Mouse (Mus musculus) bone marrow, adult 2 months (tissue): ENCODE measurements at regions not wholly inside any gene's neighbourhood (a gene's known extent, or its start where the extent isn't known, plus 50 kb on each side); places are given as distances from the start of the nearest gene placed in this dataset.

Experiments used
- CTCF ChIP-seq: fragments of 200-500 bp; IDR thresholded peaks from 2 replicates; pipeline ENCODE4 v1.5.1; 2011; ENCODE audit warnings: low read length, control low read depth; ENCODE audit not compliant: control insufficient read depth, insufficient read depth
- POLR2A ChIP-seq: fragments of 200-500 bp; IDR thresholded peaks from 2 replicates; pipeline ENCODE4 v1.6.1; 2011; ENCODE audit warnings: low read depth, mild to moderate bottlenecking, control low read depth, low read length, borderline replicate concordance; ENCODE audit not compliant: control insufficient read depth

- TF ChIP-seq CTCF (no peak), POLR2A (no peak)
Observed at GRCm38 (mm10) chr15:62096778-62097177, 1174.0 kb upstream of the A1bg start.
